ENCODE assay signal across 14 mouse cellular contexts in the genomic region with DNA sequence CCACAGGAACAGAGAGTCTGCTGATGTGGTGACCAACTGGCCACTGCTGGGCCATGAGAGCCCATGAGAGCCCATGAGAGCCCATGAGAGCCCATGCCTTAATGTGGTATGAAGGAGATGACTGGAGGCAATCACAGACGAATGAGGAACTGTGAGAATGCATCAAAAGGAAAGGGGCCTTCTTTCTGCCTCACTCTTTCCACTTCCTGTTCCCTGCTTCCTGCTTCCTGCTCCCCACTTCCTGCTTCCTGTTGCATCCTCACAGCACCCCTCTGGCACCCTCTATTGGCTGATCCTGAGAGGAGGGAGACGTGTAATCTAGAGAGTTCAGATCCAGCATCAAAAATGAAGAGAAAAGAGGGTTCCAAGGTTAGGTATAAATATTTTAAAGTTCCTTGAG.
DNase-seq lines count a peak whose midpoint lies in the region; ATAC-seq and TF ChIP-seq lines count a peak whose summit lies in the region.
"Had no signal": no experiment of that assay in that cellular context is flagged by ENCODE, and none has a peak within 500 bp of the region (broad histone marks: within the 10 kb centered on the region; RNA-seq: fewer than 3 reads in every experiment).

No protein-coding gene starts in this region.

- DNase-seq in heart, postnatal 4 days, result peak; percentile 21
- no peak for DNase-seq in lung, postnatal 0 days (ENCODE audit: low spot score)
- DNase-seq in lung, adult 18-20 months, result no peak
- DNase-seq in ES-CJ7 (ENCODE audit: low read depth, low spot score), result peak; percentile 55
- peak; percentile 64 for DNase-seq in embryo, embryonic 10 days (ENCODE audit: low spot score)
- DNase-seq in left cerebral cortex, adult 11 months (ENCODE audit: low spot score), result no peak
- DNase-seq: cerebellum, adult 9-10 months; gastrocnemius, postnatal 25 days; kidney, adult 8-10 months had no signal

- H3K4me3 ChIP-seq in heart, embryonic 11.5 days (ENCODE audit: low read depth, low read length), result no peak overlapping the region
- H3K4me3 ChIP-seq in lung, postnatal 0 days (ENCODE audit: low read depth, low read length), result no peak overlapping the region
- H3K4me3 ChIP-seq: forebrain, embryonic 15.5 days; limb, embryonic 10.5 days; liver, embryonic 15.5 days had no signal

- peak; percentile 36; the same call in 1 of the 2 replicates for TF ChIP-seq CTCF in lung, postnatal 0 days (IDR thresholded peaks at IDR 0.05)

- no peaks in the 10 kb centered on the region for H3K36me3 ChIP-seq in heart, embryonic 11.5 days (ENCODE audit: control insufficient read depth, insufficient read depth, low read length)
- no peaks in the 10 kb centered on the region for H3K36me3 ChIP-seq in lung, postnatal 0 days (ENCODE audit: insufficient read depth, low read length)
- H3K36me3 ChIP-seq: forebrain, embryonic 15.5 days; limb, embryonic 10.5 days; liver, embryonic 15.5 days had no signal

- 58% methylated on average over 2 of the region's 2 CpGs for WGBS in heart, embryonic 11.5 days (ENCODE audit: insufficient replicate concordance)
- WGBS in lung, postnatal 0 days, result 62% methylated on average over 2 of the region's 2 CpGs

- no peak for TF ChIP-seq EP300 in lung, postnatal 0 days (IDR thresholded peaks at IDR 0.05)

- H3K9ac ChIP-seq in heart, embryonic 11.5 days (ENCODE audit: low read depth, low read length), result no peak overlapping the region
- no peak overlapping the region for H3K9ac ChIP-seq in lung, postnatal 0 days (replicated peaks; ENCODE audit: low read depth)
- H3K9ac ChIP-seq: forebrain, embryonic 15.5 days; liver, embryonic 15.5 days had no signal

- no peak for ATAC-seq in heart, embryonic 11.5 days (replicated peaks; ENCODE audit: insufficient number of reproducible peaks, low FRiP score, low TSS enrichment)
- ATAC-seq in lung, postnatal 0 days, result no peak
- ATAC-seq in megakaryocyte progenitor cell, adult 5-6 weeks (replicated peaks; ENCODE audit: poor library complexity), result no peak; the same call in 1 of the 2 replicates
- ATAC-seq: forebrain, embryonic 15.5 days had no signal

- H3K27ac ChIP-seq in heart, embryonic 11.5 days (ENCODE audit: low read depth, low read length), result no peak overlapping the region
- H3K27ac ChIP-seq in lung, postnatal 0 days (ENCODE audit: low read length), result no peak overlapping the region
- H3K27ac ChIP-seq: forebrain, embryonic 15.5 days; limb, embryonic 10.5 days; liver, embryonic 15.5 days had no signal

- H3K27me3 ChIP-seq in heart, embryonic 11.5 days (ENCODE audit: control insufficient read depth, insufficient read depth, low read length), result no peaks in the 10 kb centered on the region
- H3K27me3 ChIP-seq in lung, postnatal 0 days (replicated peaks; ENCODE audit: insufficient read depth, low read length), result no peaks in the 10 kb centered on the region
- H3K27me3 ChIP-seq: forebrain, embryonic 15.5 days; liver, embryonic 15.5 days had no signal

- no peaks in the 10 kb centered on the region for H3K4me1 ChIP-seq in heart, embryonic 11.5 days (ENCODE audit: control insufficient read depth, insufficient read depth, low read length)
- H3K4me1 ChIP-seq in lung, postnatal 0 days (ENCODE audit: insufficient read depth, low read depth, low read length), result no peaks in the 10 kb centered on the region
- H3K4me1 ChIP-seq: forebrain, embryonic 15.5 days; limb, embryonic 10.5 days; liver, embryonic 15.5 days had no signal

- no peaks in the 10 kb centered on the region for H3K9me3 ChIP-seq in heart, embryonic 11.5 days (replicated peaks; ENCODE audit: control insufficient read depth, low read length)
- H3K9me3 ChIP-seq in lung, postnatal 0 days (ENCODE audit: low read length), result no peaks in the 10 kb centered on the region
- H3K9me3 ChIP-seq: forebrain, embryonic 15.5 days; limb, embryonic 10.5 days; liver, embryonic 15.5 days had no signal

- no peak overlapping the region for H3K4me2 ChIP-seq in heart, embryonic 11.5 days
- no peak overlapping the region for H3K4me2 ChIP-seq in lung, postnatal 0 days (replicated peaks; ENCODE audit: low read depth, low read length)
- H3K4me2 ChIP-seq: forebrain, embryonic 15.5 days; liver, embryonic 15.5 days had no signal

Comparison
In these comparisons a context has a peak if more than half of its experiments do, and no peak if none do; other contexts are left out.
1. DNase-seq: peak in heart, postnatal 4 days (single experiment), ES-CJ7 (single experiment) and embryo, embryonic 10 days (single experiment); none in lung, postnatal 0 days (single experiment), lung, adult 18-20 months (0 of 2) and left cerebral cortex, adult 11 months (single experiment).